Mouse (Mus musculus) frontal cortex, postnatal 36 days (tissue): ENCODE data around the gene Slc25a53.
A peak's percentile ranks its signal among the peaks of the same experiment; 100 is the strongest.
"Not testable (repeated sequence)": the region's sequence is repeated elsewhere in the genome, so short reads cannot be mapped to it uniquely, and the experiment has no call there.

ENCODE experiments used
- DNase-seq, 2 experiments: peaks; one replicate each; pipeline ENCODE4 v3.0.0; 2022; ENCODE audit warnings: low spot score in 2 of 2

Gene Slc25a53

GRCm38 (mm10) chrX:136959688-136960087 is 78.4 kb downstream of the Slc25a53 start:
- DNase-seq, result peak in 1 of 2 experiments; percentile 5

GRCm38 (mm10) chrX:136958300-136958699 is 79.8 kb downstream of the Slc25a53 start:
- DNase-seq, result not testable (repeated sequence)

DNA sequence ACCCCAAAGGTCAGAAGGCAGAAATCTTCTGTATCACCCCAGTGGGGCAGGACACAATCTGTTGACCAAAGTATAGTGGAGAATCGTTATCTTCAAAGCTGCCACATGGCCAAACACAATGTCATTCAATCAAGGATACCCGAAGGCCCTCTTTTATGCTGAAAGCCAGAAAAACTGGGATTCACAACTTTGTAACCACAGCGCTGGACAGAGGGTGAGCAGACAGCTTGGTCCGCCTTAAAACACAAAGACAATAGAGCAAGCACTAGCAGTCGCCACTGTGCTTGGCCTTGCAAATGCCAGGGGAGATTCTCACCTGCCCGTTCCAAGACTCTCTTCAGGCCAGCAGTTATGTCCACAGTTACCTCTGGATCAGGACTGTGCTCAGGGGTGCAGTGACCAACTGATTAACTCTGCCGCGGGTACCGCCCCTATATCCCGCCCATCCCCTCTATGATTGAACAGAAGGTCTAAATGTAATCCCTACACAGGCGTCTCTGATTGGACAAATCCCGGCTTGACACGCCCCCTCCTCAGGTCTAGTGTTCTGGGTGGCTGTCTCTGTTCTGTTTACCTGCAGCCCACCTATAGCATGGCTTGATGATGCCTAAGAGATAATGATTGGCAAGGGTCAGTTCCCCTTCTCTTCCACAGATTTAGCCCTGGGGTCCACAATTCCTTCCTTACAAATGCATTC is 80.4 kb downstream of the Slc25a53 start:
- DNase-seq, result peak; percentile 63 to 78

DNA sequence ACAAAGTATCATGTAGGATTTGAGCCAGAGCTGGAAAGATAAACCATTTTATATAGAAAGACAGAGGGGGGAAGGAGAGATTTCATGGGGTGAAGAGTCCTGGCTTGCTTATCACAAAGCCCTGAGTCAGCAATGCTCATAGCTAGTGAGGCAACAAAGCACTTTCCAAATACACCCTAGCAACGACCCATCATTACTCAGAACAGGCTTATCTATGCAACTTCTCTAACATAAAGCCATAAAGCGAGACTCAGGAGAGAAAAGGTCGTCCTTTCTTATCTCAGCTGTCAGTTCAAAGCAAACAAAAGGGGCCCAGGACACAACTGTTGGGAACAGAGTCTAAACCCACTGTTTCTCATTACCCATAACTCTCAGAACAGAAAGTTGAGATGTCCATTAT is 100.1 kb downstream of the Slc25a53 start:
- DNase-seq, result no peak
